ENCODE assay signal across 17 mouse cellular contexts in genomic region chr6:18434828-18435531, GRCm38 (mm10).
A peak's percentile ranks its signal among the peaks of the same experiment; 100 is the strongest.
DNase-seq lines count a peak whose midpoint lies in the region; ATAC-seq lines count a peak whose summit lies in the region.
"Had no signal": no experiment of that assay in that cellular context is flagged by ENCODE, and none has a peak within 500 bp of the region (broad histone marks: within the 10 kb centered on the region; RNA-seq: fewer than 3 reads in every experiment).

No protein-coding gene starts in this region.

- DNase-seq in heart, adult 18-20 months, result no peak
- DNase-seq in c-Kit-negative CD71-positive TER-119-positive erythroid progenitor cells, embryonic 14.5 days (ENCODE audit: low read depth, low spot score), result peak; percentile 63
- DNase-seq in liver, embryonic 11.5 days (ENCODE audit: low spot score), result peak; percentile 40
- DNase-seq in spleen, postnatal 14 days (ENCODE audit: low spot score in 2 of 2), result peak; percentile 7 to 12
- no peak for DNase-seq in thymus, adult 18-20 months
- DNase-seq: adrenal gland, postnatal 36 days; cerebellum, adult 9-10 months; heart, adult 11 months; heart, postnatal 36 days; kidney, postnatal 10 days; left cerebral cortex, postnatal 4 days; retina, postnatal 1 day; thymus, postnatal 14 days had no signal

- WGBS in heart, embryonic 13.5 days, result 48% methylated on average over 16 of the region's 16 CpGs
- 51% methylated on average over 16 of the region's 16 CpGs for WGBS in liver, embryonic 11.5 days
- WGBS in hindbrain, embryonic 13.5 days, result 93% methylated on average over 16 of the region's 16 CpGs

- peaks cover 38% of the 10 kb centered on the region for H3K4me1 ChIP-seq in heart, embryonic 13.5 days
- H3K4me1 ChIP-seq in liver, embryonic 11.5 days (replicated peaks; ENCODE audit: control insufficient read depth, insufficient read depth, low read length), result peaks cover 10% of the 10 kb centered on the region
- H3K4me1 ChIP-seq in hindbrain, embryonic 13.5 days (replicated peaks), result no peaks in the 10 kb centered on the region
- H3K4me1 ChIP-seq: lung, embryonic 15.5 days had no signal

- H3K4me3 ChIP-seq in heart, embryonic 13.5 days, result no peak overlapping the region
- peak overlapping the region; percentile 28; the same call in 1 of the 2 replicates for H3K4me3 ChIP-seq in liver, embryonic 11.5 days (ENCODE audit: low read depth, low read length)
- H3K4me3 ChIP-seq in hindbrain, embryonic 13.5 days, result no peak overlapping the region
- H3K4me3 ChIP-seq: lung, embryonic 15.5 days; neural tube, embryonic 13.5 days had no signal

- peaks cover 6% of the 10 kb centered on the region; the same call in 1 of the 2 replicates for H3K36me3 ChIP-seq in heart, embryonic 13.5 days
- H3K36me3 ChIP-seq in liver, embryonic 11.5 days (ENCODE audit: control insufficient read depth, insufficient read depth, low read length), result no peaks in the 10 kb centered on the region
- H3K36me3 ChIP-seq in hindbrain, embryonic 13.5 days, result peaks cover 15% of the 10 kb centered on the region
- H3K36me3 ChIP-seq: lung, embryonic 15.5 days had no signal

- H3K9me3 ChIP-seq in heart, embryonic 13.5 days, result no peaks in the 10 kb centered on the region
- H3K9me3 ChIP-seq in liver, embryonic 11.5 days (ENCODE audit: control insufficient read depth, low read length), result no peaks in the 10 kb centered on the region
- H3K9me3 ChIP-seq in hindbrain, embryonic 13.5 days, result no peaks in the 10 kb centered on the region
- H3K9me3 ChIP-seq: lung, embryonic 15.5 days; neural tube, embryonic 13.5 days had no signal

- H3K9ac ChIP-seq in heart, embryonic 13.5 days, result no peak overlapping the region
- peak overlapping the region; percentile 7; the same call in 1 of the 2 replicates for H3K9ac ChIP-seq in liver, embryonic 11.5 days (ENCODE audit: low read depth, low read length)
- no peak overlapping the region for H3K9ac ChIP-seq in hindbrain, embryonic 13.5 days
- H3K9ac ChIP-seq: lung, embryonic 15.5 days; neural tube, embryonic 13.5 days had no signal

- H3K27me3 ChIP-seq in heart, embryonic 13.5 days (replicated peaks), result no peaks in the 10 kb centered on the region
- no peaks in the 10 kb centered on the region for H3K27me3 ChIP-seq in liver, embryonic 11.5 days (replicated peaks; ENCODE audit: control insufficient read depth, insufficient read depth, low read length)
- no peaks in the 10 kb centered on the region for H3K27me3 ChIP-seq in hindbrain, embryonic 13.5 days
- H3K27me3 ChIP-seq: lung, embryonic 15.5 days; neural tube, embryonic 13.5 days had no signal

- H3K27ac ChIP-seq in heart, embryonic 13.5 days (replicated peaks), result peak overlapping the region; percentile 55
- peak overlapping the region; percentile 66 for H3K27ac ChIP-seq in liver, embryonic 11.5 days (ENCODE audit: low read depth, low read length)
- no peak overlapping the region for H3K27ac ChIP-seq in hindbrain, embryonic 13.5 days
- H3K27ac ChIP-seq: lung, embryonic 15.5 days; neural tube, embryonic 13.5 days had no signal

- no peak overlapping the region for H3K4me2 ChIP-seq in heart, embryonic 13.5 days
- H3K4me2 ChIP-seq in liver, embryonic 11.5 days, result peak overlapping the region; percentile 59
- H3K4me2 ChIP-seq in hindbrain, embryonic 13.5 days, result no peak overlapping the region
- H3K4me2 ChIP-seq: lung, embryonic 15.5 days; neural tube, embryonic 13.5 days had no signal

- ATAC-seq in heart, embryonic 13.5 days (ENCODE audit: extremely low read depth, insufficient number of reproducible peaks, low FRiP score, low TSS enrichment), result no peak
- ATAC-seq in liver, embryonic 11.5 days (replicated peaks; ENCODE audit: low FRiP score), result peak; percentile 94
- ATAC-seq in hindbrain, embryonic 13.5 days (ENCODE audit: low FRiP score), result no peak

Comparison
In these comparisons a context has a peak if more than half of its experiments do, and no peak if none do; other contexts are left out.
1. DNase-seq: peak in c-Kit-negative CD71-positive TER-119-positive erythroid progenitor cells, embryonic 14.5 days (single experiment), liver, embryonic 11.5 days (single experiment) and spleen, postnatal 14 days (2 of 2); none in heart, adult 18-20 months (0 of 2) and thymus, adult 18-20 months (0 of 2).